Mouse (Mus musculus): ENCODE measurements around the gene Eepd1.

DNA sequence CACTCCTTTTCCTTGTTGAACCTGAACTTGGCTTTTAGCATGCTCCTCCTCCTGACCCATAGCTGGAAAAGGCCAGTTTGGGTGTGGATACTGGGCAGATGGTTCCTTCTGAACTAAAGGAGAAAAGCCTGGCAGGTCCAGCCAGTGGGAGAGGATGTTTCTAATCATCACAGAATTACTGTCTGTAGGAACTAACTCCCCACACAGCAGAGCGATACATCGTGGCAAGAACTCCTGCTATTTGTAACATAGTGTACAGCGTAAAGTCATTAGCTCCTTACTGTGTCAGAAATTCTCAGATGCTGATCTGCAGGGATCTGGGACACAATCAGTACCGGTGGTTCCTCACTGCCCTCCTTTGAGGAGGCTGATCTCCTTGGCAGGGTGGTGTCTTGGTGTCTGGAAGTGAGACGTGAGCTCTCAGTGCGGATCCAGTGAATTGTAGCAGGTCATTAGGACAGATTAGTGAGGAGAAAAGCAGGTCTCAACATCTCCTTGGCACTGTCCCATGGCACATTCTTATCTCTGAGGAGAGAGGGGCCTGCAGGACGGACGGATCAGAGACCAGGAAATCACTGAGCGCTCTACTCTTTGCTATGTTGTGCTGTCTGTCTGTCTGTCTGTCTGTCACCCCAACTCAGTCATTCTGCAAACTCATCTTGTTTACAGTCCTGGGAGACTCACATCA lies 2.7 kb downstream of the Eepd1 start:
- no peak for TF ChIP-seq CTCF (IDR thresholded peaks at IDR 0.05; ENCODE audit: low read depth)
- TF ChIP-seq EP300 (IDR thresholded peaks at IDR 0.05; ENCODE audit: low read depth): no peak
